Mouse (Mus musculus) forebrain, embryonic 11.5 days (tissue): ENCODE measurements around the gene Hist1h4f. TPM values are rescaled to one million over a fixed set of nuclear protein-coding genes. Genes with fewer than 3 reads are reported as not detected.
"Not testable (repeated sequence)": the region's sequence is repeated elsewhere in the genome, so short reads cannot be mapped to it uniquely, and the experiment has no call there.

Experiments
- ATAC-seq: fragments of 200-750 bp; cut with Nextera tagmentation; replicated peaks from 2 replicates; pipeline ENCODE4 v1.8.0; 2017; ENCODE audit warnings: moderate TSS enrichment; ENCODE audit not compliant: low FRiP score
- DNase-seq: peaks from one replicate; pipeline ENCODE4 v3.0.0-alpha.2; 2017; ENCODE audit warnings: low spot score
- H3K27ac ChIP-seq: fragments of 300-500 bp; sonication (generic); 2 replicates; pipeline ENCODE4 v1.5.1; 2014; ENCODE audit warnings: low read depth, low read length
- H3K27me3 ChIP-seq: fragments of 300-500 bp; sonication (generic); 2 replicates; pipeline ENCODE4 v1.6.1; 2014; ENCODE audit warnings: mild to moderate bottlenecking, low read length, mixed read lengths; ENCODE audit not compliant: control insufficient read depth, insufficient read depth
- H3K36me3 ChIP-seq: fragments of 300-500 bp; sonication (generic); 2 replicates; pipeline ENCODE4 v1.6.1; 2014; ENCODE audit warnings: mild to moderate bottlenecking, low read length, moderate library complexity, mixed read lengths; ENCODE audit not compliant: control insufficient read depth, insufficient read depth
- H3K4me1 ChIP-seq: fragments of 300-500 bp; sonication (generic); replicated peaks from 2 replicates; pipeline ENCODE4 v1.6.1; 2014; ENCODE audit warnings: low read length, mixed read lengths; ENCODE audit not compliant: control insufficient read depth, insufficient read depth
- H3K4me2 ChIP-seq: fragments of 300-500 bp; sonication (generic); 2 replicates; pipeline ENCODE4 v1.6.1; 2014; ENCODE audit warnings: low read depth, mild to moderate bottlenecking, low read length, moderate library complexity, mixed read lengths; ENCODE audit not compliant: severe bottlenecking
- H3K4me3 ChIP-seq: fragments of 300-500 bp; sonication (generic); 2 replicates; pipeline ENCODE4 v1.5.1; 2014; ENCODE audit warnings: low read depth, low read length
- H3K9ac ChIP-seq: fragments of 300-500 bp; sonication (generic); 2 replicates; pipeline ENCODE4 v1.6.1; 2014; ENCODE audit warnings: low read length
- H3K9me3 ChIP-seq: fragments of 300-500 bp; sonication (generic); 2 replicates; pipeline ENCODE4 v1.6.1; 2016; ENCODE audit warnings: low read length, mixed read lengths; ENCODE audit not compliant: control insufficient read depth
- WGBS: fragments of 180-500 bp; shearing (Covaris S2); extraction: QIAGEN DNeasy Blood & Tissue Kit; methylation state at CpG from one replicate; pipeline ENCODE4 v1.1.7; 2014; 5-methylcytosine and 5-hydroxymethylcytosine counted together
- polyA plus RNA-seq: library from polyadenylated mRNA; unstranded; fragments of >200 nt; fragmentation: Nextera tagmentation; extraction: Ambion mirVana; gene quantifications from 2 replicates; pipeline ENCODE4 v1.2.1, GENCODE M21; 2014

Hist1h4f gene
- polyA plus RNA-seq, 1 experiment from 2014 or later: 1.2 TPM

DNA sequence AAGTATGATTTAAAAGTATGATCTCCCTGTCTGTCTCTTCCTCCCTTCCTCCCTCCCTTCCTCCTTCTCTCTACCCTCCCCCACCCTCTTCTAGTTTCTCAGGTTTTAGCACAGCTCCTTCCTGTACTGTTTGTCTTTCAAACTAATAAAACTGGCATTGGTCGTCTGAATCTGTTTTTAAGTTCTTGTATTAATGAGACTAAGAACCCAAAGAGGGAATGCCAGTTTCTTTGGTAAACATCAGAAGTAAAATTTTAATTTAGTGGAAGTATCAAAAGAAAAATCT is 35.4 kb upstream of the Hist1h4f start:
- Histone ChIP-seq H3K4me2 (peak overlapping the region; percentile 58; the same call in 1 of the 2 replicates), H3K4me3 (peak overlapping the region; percentile 23), H3K9me3 (no peaks in the 10 kb centered on the region), H3K9ac (peak overlapping the region; percentile 65), H3K36me3 (no peaks in the 10 kb centered on the region), H3K4me1 (peaks cover 16% of the 10 kb centered on the region), H3K27me3 (no peaks in the 10 kb centered on the region), H3K27ac (peak overlapping the region; percentile 99)
- 0 out of 2 replicates have a peak, but pooled peaks have one; percentile 1 for ATAC-seq
- DNase-seq: no peak
- WGBS: 0% methylated on average over 1 of the region's 1 CpGs

DNA sequence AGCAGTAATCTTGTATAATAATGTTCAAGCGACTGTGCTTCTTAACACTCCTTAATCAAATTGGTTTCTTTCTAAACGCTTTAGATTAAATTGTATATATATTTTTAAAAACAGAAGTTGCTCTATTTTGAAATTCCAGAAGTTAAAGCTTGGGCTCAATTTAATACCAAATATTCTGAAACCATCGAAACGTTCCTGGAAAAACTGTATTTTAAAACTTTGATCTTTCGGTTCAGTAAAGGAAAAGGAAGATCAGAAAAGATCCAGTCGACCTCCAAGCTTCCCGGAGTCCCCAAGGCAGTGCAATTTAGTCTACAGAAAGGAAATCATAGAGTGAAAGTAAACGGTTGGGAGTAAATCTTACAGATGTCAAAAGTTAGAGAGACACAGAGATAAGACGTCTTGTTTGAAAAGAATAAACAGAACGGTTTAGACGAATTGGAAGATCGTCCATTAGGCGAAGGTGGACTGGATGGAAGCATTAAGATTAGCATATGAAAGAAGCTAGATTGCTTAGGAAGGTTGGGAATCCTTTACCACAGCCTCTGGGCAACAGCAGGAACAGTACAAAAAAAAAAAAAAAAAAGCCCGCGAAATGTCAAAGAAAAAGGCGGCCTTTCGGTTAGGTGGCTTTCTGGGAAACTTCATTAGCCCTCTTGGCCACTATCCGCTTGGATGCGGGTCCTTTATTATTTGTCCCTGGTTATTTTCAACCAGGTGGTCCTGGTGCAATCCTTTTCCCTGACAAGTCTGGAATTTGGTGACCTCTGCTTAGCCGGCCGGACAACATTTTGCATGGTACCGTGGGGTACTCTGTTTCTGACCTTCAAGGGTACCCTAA is 34.9 kb upstream of the Hist1h4f start:
- peak; percentile 37; the same call in 1 of the 2 replicates for ATAC-seq
- Histone ChIP-seq H3K9ac (peak overlapping the region; percentile 65), H3K4me2 (peak overlapping the region; percentile 58), H3K4me1 (peaks cover 16% of the 10 kb centered on the region), H3K9me3 (no peaks in the 10 kb centered on the region), H3K27ac (peak overlapping the region; percentile 99), H3K4me3 (peak overlapping the region; percentile 23), H3K27me3 (no peaks in the 10 kb centered on the region), H3K36me3 (no peaks in the 10 kb centered on the region)
- peak; percentile 51 for DNase-seq
- under 1% methylated on average over 22 of the region's 22 CpGs for WGBS

DNA sequence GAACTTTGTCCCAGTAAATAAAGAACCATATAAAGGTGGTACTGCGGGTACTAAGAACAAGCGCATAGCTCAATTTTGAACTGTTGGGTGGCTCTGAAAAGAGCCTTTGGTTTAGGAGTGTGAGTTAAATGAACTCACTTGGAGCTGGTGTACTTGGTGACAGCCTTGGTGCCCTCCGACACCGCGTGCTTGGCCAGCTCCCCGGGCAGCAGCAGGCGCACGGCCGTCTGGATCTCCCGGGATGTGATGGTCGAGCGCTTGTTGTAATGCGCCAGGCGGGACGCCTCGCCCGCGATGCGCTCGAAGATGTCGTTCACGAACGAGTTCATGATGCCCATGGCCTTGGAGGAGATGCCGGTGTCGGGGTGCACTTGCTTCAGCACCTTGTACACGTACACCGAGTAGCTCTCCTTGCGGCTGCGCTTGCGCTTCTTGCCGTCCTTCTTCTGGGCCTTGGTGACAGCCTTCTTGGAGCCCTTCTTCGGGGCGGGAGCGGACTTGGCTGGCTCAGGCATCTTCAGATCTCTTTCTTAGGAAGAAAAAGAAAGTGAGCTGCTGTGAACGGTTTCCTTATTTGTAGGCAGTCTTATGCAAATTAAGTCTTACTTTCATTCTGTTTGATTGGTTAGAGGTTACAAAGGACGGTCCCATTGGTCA is 34.1 kb upstream of the Hist1h4f start:
- H3K27ac ChIP-seq: peak overlapping the region; percentile 99
- peak overlapping the region; percentile 87 for H3K9ac ChIP-seq
- H3K36me3 ChIP-seq, H3K27me3 ChIP-seq, H3K9me3 ChIP-seq: not testable (repeated sequence)
- ATAC-seq (peak; percentile 87), DNase-seq (peak; percentile 79)
- peaks cover 16% of the 10 kb centered on the region for H3K4me1 ChIP-seq
- H3K4me3 ChIP-seq: peak overlapping the region; percentile 40
- H3K4me2 ChIP-seq: peak overlapping the region; percentile 84
- WGBS: under 1% methylated on average over 30 of the region's 36 CpGs

DNA sequence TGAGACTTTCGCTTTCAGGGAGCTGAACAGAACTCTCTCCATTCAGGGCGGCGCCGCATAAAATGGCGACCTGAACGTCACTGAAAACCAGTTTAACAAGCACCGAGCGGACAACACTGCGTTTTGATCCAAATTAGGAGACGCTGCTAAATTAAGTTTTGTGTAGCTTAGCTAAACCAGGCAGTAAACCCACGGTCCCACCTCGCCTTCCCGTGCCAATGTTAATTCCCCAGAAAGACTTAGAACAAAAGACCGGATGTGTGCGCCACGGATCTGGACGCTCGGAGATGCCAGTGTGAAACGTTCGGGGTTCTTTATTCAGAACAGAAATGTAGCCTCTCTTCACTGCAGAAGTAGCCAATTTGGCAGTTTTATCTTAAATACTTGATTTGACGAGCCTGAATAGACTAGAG is 33.6 kb upstream of the Hist1h4f start:
- Histone ChIP-seq H3K27me3 (no peaks in the 10 kb centered on the region), H3K27ac (peak overlapping the region; percentile 99), H3K9me3 (no peaks in the 10 kb centered on the region), H3K9ac (peak overlapping the region; percentile 87), H3K4me1 (peaks cover 16% of the 10 kb centered on the region), H3K4me2 (peak overlapping the region; percentile 84), H3K36me3 (no peaks in the 10 kb centered on the region), H3K4me3 (peak overlapping the region; percentile 40)
- peak; percentile 15 for ATAC-seq
- under 1% methylated on average over 21 of the region's 21 CpGs for WGBS
- DNase-seq: peak; percentile 85

DNA sequence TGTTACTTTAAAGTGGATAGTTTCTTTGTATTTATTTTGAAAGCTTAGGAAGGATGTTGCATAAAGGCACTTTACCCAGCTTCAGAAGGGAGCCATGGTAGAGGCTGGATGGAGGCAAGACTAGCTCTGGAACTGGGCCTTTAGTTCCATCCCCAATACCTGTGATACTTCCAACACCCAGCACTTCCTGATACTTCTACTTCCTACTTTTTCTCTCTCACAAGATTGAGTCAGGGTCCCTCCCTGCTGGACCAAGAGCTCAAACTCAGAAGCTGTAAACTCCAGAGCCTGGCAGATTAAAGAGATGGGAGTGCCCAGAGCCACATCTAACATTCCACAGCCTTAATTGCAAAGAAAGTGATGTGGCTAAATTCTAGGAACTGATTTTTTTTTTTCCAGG is 32.9 kb upstream of the Hist1h4f start:
- Histone ChIP-seq H3K4me1 (peaks cover 16% of the 10 kb centered on the region), H3K9me3 (no peaks in the 10 kb centered on the region), H3K27me3 (no peaks in the 10 kb centered on the region), H3K4me2 (peak overlapping the region; percentile 84), H3K4me3 (peak overlapping the region; percentile 40; the same call in 1 of the 2 replicates), H3K36me3 (no peaks in the 10 kb centered on the region), H3K27ac (peak overlapping the region; percentile 99), H3K9ac (peak overlapping the region; percentile 87)
- no peak for ATAC-seq
- no peak for DNase-seq

DNA sequence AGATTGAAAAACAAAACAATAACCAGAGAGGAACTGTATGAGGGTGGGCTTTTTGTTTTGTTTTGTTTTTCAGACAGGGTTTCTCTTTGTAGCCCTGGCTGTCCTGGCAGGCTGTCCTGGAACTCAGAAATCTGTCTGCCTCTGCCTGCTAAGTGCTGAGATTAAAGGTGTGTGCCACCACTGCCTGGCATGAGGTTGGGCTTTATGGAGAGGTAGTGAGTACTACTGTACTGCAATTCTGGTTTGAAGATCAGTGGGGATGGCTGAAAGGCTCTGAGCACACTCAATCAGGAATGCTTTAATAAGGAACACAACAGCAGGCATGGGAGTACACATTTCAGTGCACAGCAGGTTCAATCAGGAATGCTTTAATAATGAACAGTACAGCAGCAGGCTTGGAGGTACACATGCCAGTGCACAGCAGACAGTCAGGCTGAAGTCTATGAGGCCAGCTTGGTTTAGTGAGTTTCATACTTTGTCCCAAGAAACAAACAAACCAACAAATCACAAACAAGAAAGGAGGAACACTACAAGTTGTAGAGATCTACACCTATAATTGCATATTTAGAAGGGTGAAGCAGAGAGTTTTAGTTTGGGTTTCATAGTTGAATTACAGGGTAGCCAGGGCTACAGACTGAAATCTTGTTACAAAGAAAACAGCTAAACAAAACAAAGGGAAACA is 32.1 kb upstream of the Hist1h4f start:
- Histone ChIP-seq H3K36me3 (no peaks in the 10 kb centered on the region), H3K9me3 (no peaks in the 10 kb centered on the region), H3K27me3 (no peaks in the 10 kb centered on the region), H3K4me2 (no peak overlapping the region), H3K9ac (peak overlapping the region; percentile 66), H3K27ac (peak overlapping the region; percentile 99), H3K4me3 (no peak overlapping the region), H3K4me1 (peaks cover 16% of the 10 kb centered on the region)
- DNase-seq: peak; percentile 56
- ATAC-seq: no peak

DNA sequence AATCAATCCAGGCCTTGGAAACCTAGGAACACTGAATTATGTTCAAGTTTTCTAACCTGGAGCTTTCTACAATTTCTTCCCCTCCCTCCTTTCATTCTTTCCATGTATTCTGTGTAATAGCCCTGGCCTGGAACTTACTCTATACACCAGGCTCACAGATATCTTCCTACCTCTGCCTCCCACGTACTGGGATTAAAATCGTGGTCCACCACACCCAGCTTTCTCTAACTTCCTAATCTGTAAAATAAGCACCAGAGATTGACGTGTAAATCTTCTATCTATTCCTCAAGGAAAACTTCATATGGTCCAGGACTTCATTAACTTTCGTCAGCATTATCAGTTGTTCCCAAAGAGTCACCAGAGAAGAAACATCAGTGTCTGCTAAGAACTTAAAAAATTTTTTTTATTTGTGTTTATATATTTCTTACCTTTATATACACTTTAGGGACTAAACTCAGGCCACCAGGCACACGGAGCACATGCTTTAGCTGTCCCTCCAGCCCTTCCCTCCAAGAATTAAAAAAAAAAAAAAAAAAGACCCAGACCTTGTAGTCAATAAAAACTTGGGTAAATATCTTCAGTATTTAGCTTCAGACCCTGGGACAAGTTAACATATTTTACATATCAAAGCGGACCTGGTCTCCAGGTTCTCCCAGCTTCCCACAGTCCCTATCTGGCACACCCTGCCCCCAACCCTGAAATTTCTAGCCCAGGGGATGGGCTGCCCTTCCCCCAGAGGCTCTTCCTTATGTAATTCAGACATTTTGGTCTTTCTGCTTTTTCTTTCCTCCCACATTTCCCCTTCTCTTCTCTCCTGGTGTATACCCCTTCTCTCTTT is 31.0 kb upstream of the Hist1h4f start:
- ATAC-seq (no peak), DNase-seq (peak; percentile 67)
- WGBS: 3% methylated on average over 6 of the region's 6 CpGs
- H3K36me3 ChIP-seq: no peaks in the 10 kb centered on the region
- H3K9ac ChIP-seq: peak overlapping the region; percentile 66
- H3K4me1 ChIP-seq: peaks cover 16% of the 10 kb centered on the region
- H3K4me2 ChIP-seq: peak overlapping the region; percentile 78
- H3K4me3 ChIP-seq: peak overlapping the region; percentile 47
- H3K27me3 ChIP-seq: no peaks in the 10 kb centered on the region
- peak overlapping the region; percentile 99 for H3K27ac ChIP-seq
- H3K9me3 ChIP-seq: no peaks in the 10 kb centered on the region
